In the genomic region with DNA sequence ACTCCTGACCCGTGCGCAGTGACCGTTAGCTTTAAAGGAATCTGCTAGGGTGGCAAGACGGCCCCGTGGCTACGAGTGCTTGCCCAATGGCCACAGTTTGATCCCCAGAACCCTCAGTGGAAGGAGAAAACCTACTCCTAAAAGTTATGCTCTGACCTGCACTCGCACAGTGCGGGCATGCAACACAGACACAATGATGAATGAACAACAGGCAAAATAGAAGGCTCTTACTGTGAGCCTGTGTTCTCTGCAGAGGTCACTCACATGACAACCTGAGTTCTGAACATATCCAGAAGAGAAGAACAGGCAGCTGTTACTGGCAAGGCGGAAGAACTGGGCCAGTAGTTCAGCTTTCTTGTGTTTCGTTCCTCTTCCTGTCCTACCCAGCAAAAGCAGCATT, we compare ENCODE assay signal across 13 mouse cellular contexts. TPM values are rescaled to one million over a fixed set of nuclear protein-coding genes. Genes with fewer than 3 reads are reported as not detected.
DNase-seq lines count a peak whose midpoint lies in the region; ATAC-seq lines count a peak whose summit lies in the region.
"Had no signal": no experiment of that assay in that cellular context is flagged by ENCODE, and none has a peak within 500 bp of the region (broad histone marks: within the 10 kb centered on the region; RNA-seq: fewer than 3 reads in every experiment).

No protein-coding gene starts in this region.

- WGBS in heart, embryonic 12.5 days, result 77% methylated on average over 10 of the region's 10 CpGs
- 74% methylated on average over 10 of the region's 10 CpGs for WGBS in liver, embryonic 16.5 days (ENCODE audit: insufficient replicate concordance)
- 77% methylated on average over 10 of the region's 10 CpGs for WGBS in liver, embryonic 11.5 days

- H3K4me1 ChIP-seq in heart, embryonic 12.5 days (replicated peaks), result peaks cover 25% of the 10 kb centered on the region
- peaks cover 12% of the 10 kb centered on the region for H3K4me1 ChIP-seq in liver, embryonic 16.5 days (ENCODE audit: control insufficient read depth, low read depth, low read length)
- peaks cover 7% of the 10 kb centered on the region for H3K4me1 ChIP-seq in liver, embryonic 11.5 days (replicated peaks; ENCODE audit: control insufficient read depth, insufficient read depth, low read length)

- no peaks in the 10 kb centered on the region for H3K9me3 ChIP-seq in heart, embryonic 12.5 days (replicated peaks)
- no peaks in the 10 kb centered on the region for H3K9me3 ChIP-seq in liver, embryonic 16.5 days (replicated peaks; ENCODE audit: control insufficient read depth, low read length)
- no peaks in the 10 kb centered on the region for H3K9me3 ChIP-seq in liver, embryonic 11.5 days (ENCODE audit: control insufficient read depth, low read length)

- no peaks in the 10 kb centered on the region for H3K36me3 ChIP-seq in heart, embryonic 12.5 days
- peaks cover 3% of the 10 kb centered on the region; the same call in 1 of the 2 replicates for H3K36me3 ChIP-seq in liver, embryonic 16.5 days (ENCODE audit: control insufficient read depth, insufficient read depth)
- no peaks in the 10 kb centered on the region for H3K36me3 ChIP-seq in liver, embryonic 11.5 days (ENCODE audit: control insufficient read depth, insufficient read depth, low read length)

- no peak for ATAC-seq in heart, embryonic 12.5 days (ENCODE audit: insufficient number of reproducible peaks, low FRiP score)
- no peak for ATAC-seq in liver, embryonic 16.5 days (ENCODE audit: low read depth)
- no peak for ATAC-seq in liver, embryonic 11.5 days (replicated peaks; ENCODE audit: low FRiP score)
- ATAC-seq in granulocyte monocyte progenitor cell, adult 5-6 weeks (replicated peaks; ENCODE audit: poor library complexity, severe bottlenecking), result peak; percentile 46
- ATAC-seq in megakaryocyte progenitor cell, adult 5-6 weeks (replicated peaks; ENCODE audit: poor library complexity), result peak; percentile 40; the same call in 1 of the 2 replicates
- ATAC-seq in CD4-positive, CD25-positive, alpha-beta regulatory T cell, adult 4 months, result no peak
- ATAC-seq: Patski had no signal

- H3K27ac ChIP-seq in heart, embryonic 12.5 days (ENCODE audit: poor library complexity, severe bottlenecking), result no peak overlapping the region
- H3K27ac ChIP-seq in liver, embryonic 16.5 days (ENCODE audit: low read length), result peak overlapping the region; percentile 33; the same call in 1 of the 2 replicates
- no peak overlapping the region for H3K27ac ChIP-seq in liver, embryonic 11.5 days (ENCODE audit: low read depth, low read length)
- H3K27ac ChIP-seq: liver, embryonic 14.5 days had no signal

- H3K4me2 ChIP-seq in heart, embryonic 12.5 days, result no peak overlapping the region
- H3K4me2 ChIP-seq in liver, embryonic 16.5 days (ENCODE audit: low read depth, low read length), result no peak overlapping the region
- H3K4me2 ChIP-seq in liver, embryonic 11.5 days, result no peak overlapping the region

- H3K27me3 ChIP-seq in heart, embryonic 12.5 days (replicated peaks), result no peaks in the 10 kb centered on the region
- no peaks in the 10 kb centered on the region for H3K27me3 ChIP-seq in liver, embryonic 16.5 days (ENCODE audit: control insufficient read depth, insufficient read depth, low read depth, low read length)
- H3K27me3 ChIP-seq in liver, embryonic 11.5 days (replicated peaks; ENCODE audit: control insufficient read depth, insufficient read depth, low read length), result no peaks in the 10 kb centered on the region
- H3K27me3 ChIP-seq: Patski had no signal

- no peak overlapping the region for H3K4me3 ChIP-seq in heart, embryonic 12.5 days
- no peak overlapping the region for H3K4me3 ChIP-seq in liver, embryonic 16.5 days (ENCODE audit: low read depth, low read length)
- no peak overlapping the region for H3K4me3 ChIP-seq in liver, embryonic 11.5 days (ENCODE audit: low read depth, low read length)

- no peak overlapping the region for H3K9ac ChIP-seq in heart, embryonic 12.5 days
- no peak overlapping the region for H3K9ac ChIP-seq in liver, embryonic 16.5 days (ENCODE audit: low read depth, low read length)
- no peak overlapping the region for H3K9ac ChIP-seq in liver, embryonic 11.5 days (ENCODE audit: low read depth, low read length)
- H3K9ac ChIP-seq: liver, embryonic 14.5 days had no signal

- peak; percentile 53 to 58 for DNase-seq in heart, adult 18-20 months
- no peak for DNase-seq in liver, embryonic 11.5 days (ENCODE audit: low spot score)
- DNase-seq in cerebellum, adult 18-20 months, result no peak
- DNase-seq: adrenal gland, postnatal 25 days; cerebellum, adult 9-11 months had no signal

RNA-seq across cellular contexts. Expression of gene Mfsd4b1, which starts 43.5 kb away (rescaled TPM):
- 1 to 10 TPM; 1.9 to 2.9 TPM for total RNA-seq in heart, adult 18-20 months (2021)
- polyA plus RNA-seq in heart, embryonic 12.5 days (2016; fragmentation: Nextera tagmentation; extraction: Ambion mirVana), result 0.24 and 0.57 TPM in 2 replicates
- polyA plus RNA-seq in liver, embryonic 16.5 days (2015; fragmentation: Nextera tagmentation; extraction: Ambion mirVana), result 0.68 and 0.74 TPM in 2 replicates
- polyA plus RNA-seq in liver, embryonic 11.5 days (2014; fragmentation: Nextera tagmentation; extraction: Ambion mirVana), result 0.34 and 0.56 TPM in 2 replicates
- not detected in 2 replicates for total RNA-seq in granulocyte monocyte progenitor cell, adult 5-6 weeks (2014; fragmentation: Nextera tagmentation)
- total RNA-seq in granulocyte monocyte progenitor cell, adult 5-6 weeks (2017), result 0.13 TPM in 1 of 2 replicates, not detected in the other
- total RNA-seq in megakaryocyte progenitor cell, adult 5-6 weeks (2015), result 0.07 TPM in 1 of 2 replicates, not detected in the other
- not detected in 2 replicates for total RNA-seq in megakaryocyte progenitor cell, adult 5-6 weeks (2017)
- not detected for polyA plus RNA-seq in CD4-positive, CD25-positive, alpha-beta regulatory T cell, adult 4 months (2017; shearing (Covaris generic))
- polyA plus RNA-seq: stomach, embryonic 14.5 days had no signal

Comparison
In these comparisons a context has a peak if more than half of its experiments do, and no peak if none do; other contexts are left out.
1. DNase-seq: peak in heart, adult 18-20 months (2 of 2); none in liver, embryonic 11.5 days (single experiment) and cerebellum, adult 18-20 months (0 of 2).
2. ATAC-seq: peak in granulocyte monocyte progenitor cell, adult 5-6 weeks (single experiment) and megakaryocyte progenitor cell, adult 5-6 weeks (single experiment); none in heart, embryonic 12.5 days (single experiment), liver, embryonic 16.5 days (single experiment), liver, embryonic 11.5 days (single experiment) and CD4-positive, CD25-positive, alpha-beta regulatory T cell, adult 4 months (single experiment).